Mouse (Mus musculus) adrenal gland, adult (tissue): ENCODE data around the gene Scamp3.
"Not testable (repeated sequence)": the region's sequence is repeated elsewhere in the genome, so short reads cannot be mapped to it uniquely, and the experiment has no call there.

Experiments
- DNase-seq, 2 experiments: peaks; one replicate each; pipeline ENCODE4 v3.0.0; 2022 to 2023; ENCODE audit warnings: low spot score in 1 of 2; ENCODE audit not compliant: inconsistent age in 2 of 2

Gene Scamp3

GRCm38 (mm10) chr3:89177242-89178106 lies at the start of gene Scamp3:
Scamp3 (plus strand) TSS chr3:89177473.
- peak; percentile 87 to 95 for DNase-seq

- peak in 1 of 2 experiments; percentile 62 for DNase-seq
These were observed 47.4 kb upstream of the Scamp3 start for GRCm38 (mm10) chr3:89129908-89130307.

DNA sequence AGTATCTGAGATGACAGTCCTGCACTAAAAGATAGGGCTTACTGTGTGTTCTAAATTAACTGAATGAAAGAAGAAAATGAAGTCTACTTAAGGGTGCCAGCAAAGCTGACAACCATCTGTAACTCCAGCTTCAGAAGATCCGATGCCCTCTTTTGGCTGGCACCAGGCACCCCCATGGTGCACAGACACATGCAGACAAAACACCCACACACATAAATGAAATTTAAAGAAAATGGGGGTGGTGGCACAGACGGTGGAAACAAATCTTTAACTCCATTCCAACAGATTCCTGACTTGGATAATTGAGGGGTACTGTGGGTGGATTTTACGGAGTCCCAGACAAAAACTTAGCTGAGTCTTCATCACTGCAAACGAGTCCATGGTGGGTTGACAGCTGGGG lies 45.5 kb upstream of the Scamp3 start:
- no peak for DNase-seq

GRCm38 (mm10) chr3:89132285-89133062 lies 44.8 kb upstream of the Scamp3 start:
- peak; percentile 61 to 87 for DNase-seq

DNA sequence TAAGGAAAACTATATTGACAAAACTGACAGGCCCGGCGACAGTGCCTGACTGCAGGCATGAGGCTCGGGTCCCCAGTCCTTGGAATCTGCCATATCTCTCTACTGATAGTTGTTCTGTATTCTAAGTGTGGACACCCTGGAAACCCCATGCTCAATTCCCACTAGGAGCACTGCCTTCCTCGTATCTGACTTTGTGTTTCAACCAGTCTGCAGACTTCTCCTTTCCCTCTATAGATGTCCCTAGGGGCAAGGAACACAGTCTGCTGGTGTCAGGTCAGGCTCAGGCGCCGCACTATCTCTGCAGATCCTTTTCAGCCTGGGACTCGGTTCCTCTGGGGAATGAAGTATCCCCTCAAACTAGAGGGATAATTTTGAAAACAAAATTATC lies 44.2 kb upstream of the Scamp3 start:
- DNase-seq, result no peak

DNA sequence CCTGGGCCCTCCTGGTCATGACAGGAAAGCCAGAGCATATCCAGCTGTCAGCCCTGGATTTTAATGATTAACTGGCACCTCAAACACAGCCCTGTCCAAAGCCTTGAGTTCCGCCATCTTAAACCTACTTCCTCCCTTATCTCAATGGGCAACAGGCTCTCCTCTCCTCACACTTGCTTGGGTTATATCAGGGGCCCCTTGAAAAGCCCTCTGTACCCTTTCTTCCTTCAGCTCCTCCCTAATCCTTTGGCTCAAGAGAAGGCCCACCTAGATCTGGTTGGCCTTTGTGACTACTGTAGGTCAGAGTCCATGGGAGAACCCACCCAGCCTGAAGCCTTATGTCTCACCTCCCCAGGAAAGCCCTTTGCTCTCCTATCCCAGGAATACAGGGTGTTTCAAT lies 43.5 kb upstream of the Scamp3 start:
- no peak for DNase-seq

- no peak for DNase-seq
These were observed 41.3 kb upstream of the Scamp3 start, which contains the start of gene Pklr for GRCm38 (mm10) chr3:89135958-89136357. Pklr (plus strand) TSS chr3:89136142.

GRCm38 (mm10) chr3:89136365-89136764 lies 40.9 kb upstream of the Scamp3 start:
- DNase-seq, result no peak

GRCm38 (mm10) chr3:89144821-89145220 lies 32.5 kb upstream of the Scamp3 start:
- no peak for DNase-seq

DNA sequence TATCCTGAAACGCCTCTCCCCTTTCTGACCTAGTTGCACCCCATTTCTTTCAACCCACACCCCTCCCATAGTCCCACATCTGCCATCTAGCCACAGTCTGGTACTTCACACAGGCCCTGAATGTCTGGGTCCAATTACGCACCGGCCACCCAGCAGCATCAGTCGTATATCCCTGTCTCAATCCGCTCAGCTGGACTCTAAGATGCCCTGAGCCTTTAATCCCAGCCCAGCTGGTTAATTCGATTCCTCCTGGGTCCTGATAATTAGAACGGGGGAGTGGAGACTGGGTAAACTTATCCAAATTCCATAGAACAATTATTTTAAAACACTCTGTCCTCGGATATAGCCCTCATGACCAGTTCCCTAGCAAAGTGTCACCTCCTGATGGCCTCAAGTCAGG lies 31.7 kb upstream of the Scamp3 start:
- no peak for DNase-seq

GRCm38 (mm10) chr3:89147101-89147978 lies 29.9 kb upstream of the Scamp3 start:
- peak in 1 of 2 experiments; percentile 63 for DNase-seq

GRCm38 (mm10) chr3:89147979-89148311 lies 29.3 kb upstream of the Scamp3 start:
- no peak for DNase-seq

- DNase-seq, result no peak
These were observed 28.7 kb upstream of the Scamp3 start for GRCm38 (mm10) chr3:89148567-89148966.

DNA sequence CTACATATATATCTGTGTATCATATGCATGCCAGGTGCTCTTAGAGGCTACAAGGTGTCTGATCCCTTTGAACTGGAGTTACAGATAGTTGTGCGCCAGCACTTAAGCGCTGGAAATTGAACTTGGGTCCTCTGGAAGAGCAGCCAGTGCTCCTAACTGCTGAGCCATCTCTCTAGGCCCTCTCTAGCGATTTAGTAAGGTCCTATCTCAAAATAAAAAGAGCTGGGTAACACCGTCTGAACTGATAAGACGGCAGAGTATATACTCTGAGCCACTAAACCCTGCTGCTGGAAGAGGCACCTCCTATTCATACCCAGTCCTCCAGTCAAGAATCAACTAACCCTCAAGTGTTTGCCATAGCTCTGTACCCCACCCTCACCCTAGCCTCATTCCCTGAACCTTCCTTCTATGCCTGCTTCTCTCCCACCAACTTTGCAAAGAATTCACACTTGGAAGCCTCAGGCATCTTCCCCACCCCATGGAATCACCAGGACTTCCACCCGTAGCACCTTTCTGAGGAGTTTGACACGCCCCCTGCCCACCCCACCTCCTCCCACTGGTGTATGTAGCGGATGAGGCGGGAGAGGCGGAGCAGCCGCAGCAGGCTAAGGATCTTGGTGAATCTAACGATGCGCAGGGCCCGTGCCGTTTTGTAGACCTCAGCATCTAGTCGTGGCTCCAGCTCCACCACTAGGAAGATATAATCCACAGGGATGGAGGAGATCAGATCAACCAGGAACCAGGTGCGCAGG lies 25.0 kb upstream of the Scamp3 start:
- DNase-seq, result no peak

DNA sequence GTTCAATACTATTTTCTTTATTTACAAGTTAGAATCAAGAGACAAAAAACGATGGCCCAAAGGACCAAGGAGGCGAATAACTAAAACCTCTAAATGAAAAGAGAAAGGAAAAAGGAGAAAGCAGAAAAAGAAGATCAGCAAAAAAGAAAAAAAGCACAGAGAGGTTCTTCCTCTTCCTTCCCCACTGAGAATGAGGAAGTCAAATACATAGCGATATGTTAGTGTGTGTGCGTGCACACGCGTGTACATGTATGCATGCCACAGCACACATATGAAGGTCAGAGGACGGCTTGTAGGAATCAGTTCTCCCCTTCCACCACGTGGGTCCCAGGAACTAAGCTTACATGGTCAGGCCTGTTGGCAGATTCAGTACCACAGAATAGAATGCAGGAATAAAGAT lies 20.3 kb upstream of the Scamp3 start:
- no peak for DNase-seq

DNA sequence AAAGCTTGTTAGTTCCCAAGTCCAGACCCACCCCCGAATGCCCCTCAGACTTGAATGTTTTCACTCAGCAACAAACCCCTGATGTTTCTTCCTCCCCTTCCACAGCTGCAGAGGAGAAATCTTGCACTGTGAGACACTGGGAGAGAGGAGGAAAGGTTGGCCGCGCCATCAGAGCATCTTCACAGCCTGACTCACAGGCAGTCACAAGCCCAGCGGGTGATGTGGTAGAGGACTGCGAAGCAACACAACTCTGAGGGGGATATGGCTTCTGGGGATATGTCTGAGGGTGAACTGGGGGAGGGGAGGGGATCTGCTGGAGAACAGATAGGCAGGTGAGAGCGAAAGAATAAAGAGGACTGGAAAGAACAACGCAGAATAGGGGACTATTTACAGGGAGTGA lies 18.6 kb upstream of the Scamp3 start:
- DNase-seq, result no peak

- peak; percentile 65 to 90 for DNase-seq
These were observed 18.1 kb upstream of the Scamp3 start for GRCm38 (mm10) chr3:89159211-89159610.

GRCm38 (mm10) chr3:89159616-89160344 lies 17.5 kb upstream of the Scamp3 start, which contains the start of gene Hcn3:
Hcn3 (minus strand) TSS chr3:89160196.
- DNase-seq, result peak; percentile 66 to 87

- DNase-seq, result not testable (repeated sequence)
These were observed 16.1 kb upstream of the Scamp3 start for GRCm38 (mm10) chr3:89161207-89161606.

GRCm38 (mm10) chr3:89161786-89162185 lies 15.5 kb upstream of the Scamp3 start:
- DNase-seq, result no peak
